Mouse (Mus musculus) adrenal gland (tissue): ENCODE measurements around the gene Il17c.

Experiments
- intact Hi-C: fragments of 180-260 bp; cut with DNase I; formaldehyde crosslinking; loops from one replicate; pipeline ENCODE4 v1.15.1; 2025
- microRNA-seq, 2 experiments: library from miRNA; unstranded; fragments of <30 nt; microRNA quantifications; one replicate each; pipeline ENCODE4; 2019

The Il17c gene

DNA sequence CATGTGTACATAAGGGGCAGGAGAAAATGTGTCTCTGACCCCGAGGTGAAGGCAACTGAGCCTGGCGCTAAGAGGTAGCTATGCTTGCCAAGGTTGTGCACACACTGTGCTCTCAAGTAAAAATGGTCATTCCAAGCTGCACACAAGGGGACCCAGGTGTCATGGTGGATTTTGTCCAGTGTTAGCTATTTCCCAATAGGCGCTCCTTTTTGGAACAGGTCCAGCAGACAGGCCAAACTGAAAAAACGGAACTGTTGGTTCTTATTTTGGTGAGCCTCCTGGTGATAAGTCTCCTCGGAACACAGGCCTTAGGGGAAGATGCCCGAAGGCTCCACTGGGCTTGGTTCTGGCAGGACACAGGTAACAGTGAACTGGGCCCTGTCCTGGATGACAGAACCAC lies 32.6 kb downstream of the Il17c start:
- intact Hi-C loops, result no loop called here

DNA sequence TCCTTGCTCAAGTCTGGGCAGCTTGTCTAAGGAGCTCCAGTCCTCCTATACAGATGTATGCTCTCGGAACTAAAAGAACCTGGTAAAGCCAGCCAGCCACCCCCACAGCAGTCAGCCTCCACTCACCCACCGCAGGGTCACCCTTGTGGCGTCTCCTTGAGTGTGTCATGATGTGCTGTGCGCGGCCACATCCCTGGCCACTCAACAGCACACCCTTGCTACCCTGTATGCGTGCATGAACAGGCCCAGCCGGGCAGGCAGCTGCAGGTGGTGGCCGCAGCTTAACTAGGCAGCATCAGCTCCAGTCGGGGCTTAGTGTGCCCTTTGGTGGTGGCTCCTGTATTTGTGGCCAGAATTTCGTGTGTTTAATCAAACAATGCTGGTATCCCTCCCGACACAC lies 35.4 kb downstream of the Il17c start:
- intact Hi-C loops, result no loop called here

DNA sequence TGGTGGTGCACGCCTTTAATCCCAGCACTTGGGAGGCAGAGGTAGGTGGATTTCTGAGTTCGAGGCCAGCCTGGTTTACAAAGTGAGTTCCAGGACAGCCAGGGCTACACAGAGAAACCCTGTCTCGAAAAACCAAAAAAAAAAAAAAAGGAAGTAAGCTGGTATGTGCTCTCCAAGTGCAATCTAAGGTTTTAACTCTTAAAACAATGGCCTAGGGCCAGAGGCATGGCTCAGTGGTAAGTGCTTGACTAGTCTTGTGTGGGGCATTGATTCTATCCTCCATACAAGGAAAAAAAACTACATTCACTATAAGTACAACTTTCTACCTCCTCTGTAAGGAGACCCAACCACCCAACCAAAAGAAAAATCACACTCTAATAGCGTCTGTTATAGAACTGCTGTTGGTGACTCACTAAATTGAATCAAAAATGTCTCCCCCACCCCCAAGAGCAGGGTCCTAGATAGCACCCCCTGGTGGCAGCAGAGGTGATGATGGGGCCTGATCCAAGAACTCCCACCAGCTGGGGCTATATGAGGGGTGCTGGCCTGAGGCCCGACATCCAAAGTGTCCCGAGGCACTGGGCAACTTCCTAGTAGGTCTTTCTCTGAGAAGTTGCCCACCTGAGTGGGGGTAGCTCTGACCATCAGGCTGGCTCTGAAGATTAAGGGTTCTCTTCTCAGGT lies 37.5 kb downstream of the Il17c start:
- intact Hi-C loops, result no loop called here

DNA sequence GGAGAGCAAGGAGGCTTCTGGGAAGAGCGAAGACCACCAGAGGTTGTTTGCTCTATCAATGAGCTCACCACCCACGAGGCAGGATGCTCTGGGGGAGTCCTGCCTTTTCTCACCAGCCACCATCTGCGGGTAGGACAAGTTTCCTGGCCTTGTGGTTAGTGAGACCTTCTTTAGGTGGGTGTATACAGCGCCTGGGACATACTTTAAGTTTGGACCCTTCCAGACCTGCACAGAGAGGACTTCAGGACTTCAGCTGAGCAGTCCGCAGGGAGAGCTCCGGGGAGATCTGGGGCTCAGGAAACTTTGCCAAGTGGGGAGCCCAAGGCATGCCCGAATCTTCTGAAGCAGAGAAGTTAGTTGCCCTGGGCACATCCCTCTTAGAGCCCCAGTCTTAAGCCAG lies 38.2 kb downstream of the Il17c start:
- intact Hi-C loops, result no loop called here

DNA sequence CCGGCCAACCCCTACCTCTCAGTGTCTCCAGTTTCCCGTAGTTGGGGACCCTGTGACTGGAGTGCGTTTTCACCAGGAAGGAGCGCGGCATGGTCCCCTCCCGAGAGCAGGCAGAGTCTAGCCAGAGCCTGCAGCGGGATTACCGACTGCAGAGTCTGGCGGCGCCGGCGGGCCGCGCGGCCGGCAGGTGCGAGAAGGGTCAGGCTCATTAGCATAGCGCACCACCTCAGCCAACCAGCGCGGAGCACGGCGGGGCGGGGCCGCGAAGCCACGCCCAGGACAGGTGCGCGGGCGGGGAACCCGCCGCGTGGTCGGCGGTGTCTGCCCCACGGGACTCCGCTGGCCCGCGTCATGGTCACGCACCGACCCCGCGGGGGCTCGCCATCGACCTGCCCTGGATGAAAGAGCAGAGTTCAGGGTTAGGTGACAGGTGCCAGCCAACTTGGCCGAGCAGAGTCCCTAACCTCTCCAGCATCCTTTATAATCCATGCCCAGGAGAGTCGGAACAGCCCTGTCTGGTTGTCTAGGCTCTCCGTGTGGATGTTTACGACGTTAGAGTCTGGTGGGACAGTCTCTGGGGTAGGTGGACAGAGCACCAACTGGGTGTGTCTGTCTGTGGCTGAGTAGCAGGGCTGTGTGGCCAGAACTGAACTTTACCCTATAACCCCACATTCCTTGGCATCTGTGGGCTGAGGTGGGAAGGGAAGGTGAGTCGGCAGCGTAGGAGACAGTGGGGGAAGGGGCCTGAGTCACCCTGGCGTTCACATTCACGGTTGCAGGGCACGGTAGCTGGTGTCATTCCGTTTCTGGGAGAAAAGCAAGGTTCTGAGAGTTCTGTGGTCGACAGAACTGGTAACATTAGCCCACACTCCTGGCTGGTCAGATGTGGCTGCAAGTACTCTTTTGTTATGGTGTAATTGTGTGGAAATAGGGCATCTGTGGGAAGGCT lies 39.0 kb downstream of the Il17c start, which contains the start of gene Snai3:
TSS of gene Snai3 (minus strand) at position 210 of the 949 bp plus-strand sequence.
- intact Hi-C loops, result no loop called here

DNA sequence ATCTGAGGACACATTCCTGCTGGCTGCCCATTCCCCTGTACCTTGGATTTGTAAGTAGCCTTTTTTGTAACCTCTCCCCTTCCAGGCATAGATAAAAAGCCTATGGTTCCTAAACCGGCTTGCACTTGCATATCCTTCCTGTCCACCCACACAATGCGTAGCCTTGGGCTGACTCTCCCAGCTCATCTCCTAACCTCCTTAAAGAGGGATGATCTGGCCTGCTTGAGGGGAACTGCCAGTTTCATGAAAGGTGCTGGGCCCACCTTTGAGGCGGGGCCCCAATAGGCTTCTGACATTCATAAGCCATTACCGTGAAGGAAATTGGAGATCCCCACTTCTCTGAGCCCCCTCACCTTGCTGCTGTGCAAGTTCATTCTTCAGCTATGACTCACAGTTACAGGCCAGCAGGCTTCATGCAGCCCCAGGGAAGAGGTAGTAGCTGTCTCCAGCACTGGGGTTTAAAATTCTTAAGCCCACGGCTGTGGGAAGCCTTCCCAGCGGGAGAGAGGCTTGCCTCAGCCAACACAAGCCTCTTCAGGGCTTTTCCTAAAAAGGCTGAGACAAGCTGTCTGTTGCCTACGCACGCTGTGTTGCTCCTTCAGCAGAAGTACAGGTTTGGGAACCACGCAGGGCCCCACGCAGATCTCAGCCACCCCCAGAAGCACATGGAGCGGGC lies 39.8 kb downstream of the Il17c start:
- intact Hi-C loops, result no loop called here

DNA sequence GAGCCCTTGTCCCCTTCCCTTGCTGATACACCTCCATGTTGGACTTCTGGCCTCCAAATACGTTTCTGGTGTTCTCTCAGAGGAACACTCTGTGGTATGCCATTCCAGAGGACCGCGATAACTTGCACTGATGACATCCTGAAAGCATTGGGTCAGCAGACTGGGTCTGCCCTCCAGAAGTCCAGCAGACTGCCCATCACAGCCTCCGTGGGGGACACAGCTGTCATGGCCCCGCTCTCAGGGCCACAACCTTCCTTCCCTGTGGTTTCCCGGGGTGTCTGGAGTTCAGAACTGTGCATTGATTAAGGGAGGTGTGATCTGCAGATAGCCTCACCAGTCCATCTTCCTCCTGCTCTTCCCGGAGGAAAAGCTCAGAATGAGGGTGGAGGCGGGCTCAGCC lies 40.7 kb downstream of the Il17c start:
- intact Hi-C loops, result no loop called here

DNA sequence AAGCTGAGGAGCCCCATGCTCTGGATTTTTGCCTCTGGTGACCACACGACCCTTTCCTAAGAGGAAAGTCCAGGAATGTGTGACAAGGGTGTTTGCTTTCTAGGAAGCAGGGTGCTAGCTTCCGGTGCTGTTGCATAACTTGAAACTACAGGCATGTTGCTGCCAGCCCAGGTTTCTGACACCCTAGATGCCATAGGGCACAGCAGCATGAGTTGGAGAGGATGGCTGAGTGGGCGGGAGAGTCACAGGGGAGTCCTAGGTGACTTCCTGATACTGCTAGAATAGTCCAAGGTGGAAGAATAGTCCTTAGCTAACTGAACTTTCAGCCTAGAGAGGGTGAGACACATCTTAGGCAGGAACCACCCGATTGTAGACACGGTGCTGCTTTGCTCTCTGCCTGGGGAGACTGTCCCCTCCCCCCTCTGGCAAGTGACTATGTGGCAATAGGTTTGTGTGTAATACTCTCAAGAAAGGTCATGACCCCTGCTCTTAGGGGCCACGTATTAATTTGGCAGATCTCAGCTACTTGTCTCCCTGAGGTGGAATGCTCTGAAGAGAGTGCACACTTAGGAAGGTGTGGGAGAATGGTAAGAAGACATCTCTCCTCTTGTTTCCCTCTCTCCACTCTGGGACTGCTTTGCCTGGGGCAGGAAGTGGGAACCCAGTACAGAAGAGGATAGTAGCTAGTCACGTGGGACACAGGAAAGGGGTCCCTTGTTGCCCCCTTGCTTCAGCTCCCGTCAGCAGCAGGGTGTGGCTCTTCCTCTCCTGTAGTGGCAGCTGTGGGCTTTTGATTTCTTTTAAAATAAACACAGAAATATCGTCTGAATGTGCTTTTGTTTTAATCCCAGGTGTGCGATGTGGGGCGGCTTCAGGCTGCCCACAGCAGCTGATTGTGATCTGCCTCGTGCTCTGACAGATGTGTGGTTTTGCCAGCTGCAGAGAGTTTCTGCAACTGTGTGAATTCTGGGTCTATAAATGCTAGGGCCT lies 42.1 kb downstream of the Il17c start:
- intact Hi-C loops, result no loop called here

DNA sequence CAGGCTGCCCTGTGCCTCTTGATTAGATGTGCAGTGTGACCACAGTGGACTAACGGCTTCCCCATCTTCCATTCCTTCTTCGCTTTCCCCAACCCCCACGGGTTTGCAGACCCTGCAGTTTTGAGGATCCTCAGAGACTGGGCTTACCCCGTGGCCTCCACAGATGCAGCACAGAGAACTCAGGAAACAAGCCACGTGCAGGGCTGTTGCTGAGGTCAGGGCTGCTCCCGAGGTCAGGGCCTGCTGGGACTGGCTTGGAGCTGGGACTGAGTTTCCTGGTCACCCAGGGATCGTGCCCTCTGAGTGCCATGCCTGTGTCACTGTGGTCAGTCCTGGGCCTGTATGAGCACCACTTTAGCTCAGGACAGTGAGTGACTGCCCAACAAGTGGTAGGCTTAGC lies 43.2 kb downstream of the Il17c start:
- intact Hi-C loops, result no loop called here

DNA sequence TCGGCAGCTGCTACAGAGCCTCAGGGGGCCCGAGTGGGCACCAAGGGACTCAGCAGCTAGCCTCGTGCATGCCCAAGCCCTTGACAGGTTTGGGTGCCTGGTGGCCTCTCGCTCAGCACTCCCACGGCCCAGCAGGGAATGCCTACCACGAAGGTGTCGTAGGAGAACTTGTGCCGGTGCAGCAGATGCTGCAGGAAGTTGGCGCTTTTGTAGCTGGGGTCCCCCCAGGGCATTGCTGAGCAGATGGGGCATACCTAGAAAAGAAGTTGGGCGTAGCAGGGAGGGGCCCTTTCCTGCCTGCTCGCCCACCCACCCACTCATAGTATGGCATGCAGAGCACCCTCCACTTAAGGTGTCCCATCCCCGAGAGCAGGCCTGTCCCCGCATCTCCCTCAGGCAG lies 46.0 kb downstream of the Il17c start:
- intact Hi-C loops, result no loop called here

DNA sequence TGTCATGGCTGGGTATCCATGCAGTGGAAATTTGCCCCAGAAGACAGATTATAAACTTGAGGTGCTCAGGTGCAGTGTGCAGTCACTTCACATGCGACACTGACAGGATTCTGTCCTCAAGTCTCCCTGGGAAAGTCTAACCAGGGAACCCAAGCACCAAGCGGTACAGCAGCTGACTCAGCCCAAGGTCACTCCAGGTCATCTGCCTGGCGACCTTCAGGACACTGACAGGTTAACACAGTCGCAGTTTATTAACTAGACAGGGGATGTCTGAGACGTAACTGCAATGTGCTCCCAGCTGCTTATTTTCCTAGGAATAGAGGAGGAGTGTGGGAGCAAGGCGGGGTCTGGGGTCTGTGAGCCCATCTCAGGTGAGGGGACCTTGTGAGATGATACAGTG lies 47.6 kb downstream of the Il17c start:
- intact Hi-C loops, result no loop called here

DNA sequence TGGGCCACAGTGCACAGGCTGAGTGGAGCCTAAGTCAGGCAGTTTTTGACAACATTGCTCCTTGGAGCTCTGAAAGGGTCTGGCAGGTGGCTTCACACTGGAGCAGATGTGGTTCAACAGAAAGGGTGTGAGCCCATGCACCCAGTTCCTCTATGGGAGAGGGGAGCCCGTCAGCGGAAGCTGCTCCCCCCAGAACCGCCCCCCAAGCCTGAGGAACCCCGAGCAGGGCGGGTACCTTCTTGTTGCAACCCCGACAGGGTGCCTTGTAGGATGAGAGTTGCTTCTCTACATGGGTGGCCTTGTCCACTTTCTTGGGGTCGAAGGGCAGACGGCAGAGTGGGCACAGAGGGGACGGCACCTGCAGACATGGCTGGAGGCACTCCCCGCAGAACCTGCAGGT lies 48.1 kb downstream of the Il17c start:
- intact Hi-C loops, result no loop called here

DNA sequence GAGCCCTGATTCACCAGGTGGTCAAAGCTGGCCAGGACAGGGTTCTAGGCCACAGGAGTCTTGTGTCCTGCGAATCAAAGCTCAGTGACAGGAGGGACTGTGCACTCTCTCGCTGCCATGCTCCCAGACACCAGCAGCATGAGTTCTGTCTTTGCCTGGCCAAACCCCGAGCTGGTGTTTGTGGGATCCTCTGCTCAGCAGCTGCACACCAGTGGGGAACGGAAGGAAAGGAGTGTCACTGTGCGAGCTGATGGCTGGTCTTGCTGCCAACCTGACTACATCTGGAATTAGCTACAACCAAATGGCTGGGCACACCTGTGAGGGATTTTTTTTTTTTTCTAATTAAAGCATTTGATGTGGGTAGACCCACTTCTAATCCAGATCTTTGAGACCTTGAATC lies 48.9 kb downstream of the Il17c start:
- intact Hi-C loops, result no loop called here

Small RNA genes within 50 kb of the gene (microRNA-seq; reads per million reads assigned to microRNA genes)
- 0 reads per million in 2 experiments for gene Gm24366
